Mouse (Mus musculus) thymus, adult 2 months (tissue): ENCODE measurements around the gene Acrbp.

ENCODE experiments used
- CTCF ChIP-seq: fragments of 200-500 bp; IDR thresholded peaks from 2 replicates; pipeline ENCODE4 v1.5.1; 2012; ENCODE audit warnings: mild to moderate bottlenecking, control low read depth, low read length, moderate library complexity, borderline replicate concordance; ENCODE audit not compliant: control insufficient read depth, poor library complexity, insufficient read depth; ENCODE audit errors: extremely low read depth
- POLR2A ChIP-seq: fragments of 200-500 bp; IDR thresholded peaks from 2 replicates; pipeline ENCODE4 v1.6.1; 2012; ENCODE audit warnings: mild to moderate bottlenecking, low read length, control low read depth, moderate library complexity; ENCODE audit not compliant: control insufficient read depth, poor library complexity, insufficient read depth; ENCODE audit errors: extremely low read depth

- no peak for TF ChIP-seq CTCF
- TF ChIP-seq POLR2A: no peak
Measured at GRCm38 (mm10) chr6:125098513-125098912, 49.0 kb downstream of the Acrbp start.
